26 mouse cellular contexts compared by ENCODE assay signal in the genomic region with DNA sequence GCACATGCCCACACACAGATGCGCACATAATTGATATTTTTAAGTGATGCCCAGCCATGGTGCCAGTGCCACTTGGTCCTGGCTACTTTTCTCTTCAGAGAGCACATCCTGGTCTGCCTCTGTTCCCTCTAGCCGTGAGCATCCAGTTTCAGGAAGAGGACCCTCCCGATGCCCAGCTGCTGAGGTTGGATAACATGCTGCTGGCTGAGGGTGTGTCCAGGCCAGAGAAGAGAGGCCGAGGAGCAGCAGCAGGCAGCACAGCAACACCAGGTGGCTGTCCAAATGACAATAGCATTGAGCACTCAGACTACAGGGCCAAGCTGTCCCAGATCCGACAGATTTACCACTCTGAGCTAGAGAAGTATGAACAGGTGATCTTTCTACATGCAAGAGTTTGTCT. TPM values are rescaled to one million over a fixed set of nuclear protein-coding genes. Genes with fewer than 3 reads are reported as not detected.
A peak's percentile ranks its signal among the peaks of the same experiment; 100 is the strongest.
DNase-seq lines count a peak whose midpoint lies in the region; ATAC-seq and TF ChIP-seq lines count a peak whose summit lies in the region.
"Had no signal": no experiment of that assay in that cellular context is flagged by ENCODE, and none has a peak within 500 bp of the region (broad histone marks: within the 10 kb centered on the region; RNA-seq: fewer than 3 reads in every experiment).

No protein-coding gene starts in this region.

- no peak overlapping the region for H3K9ac ChIP-seq in liver, embryonic 14.5 days (replicated peaks)
- H3K9ac ChIP-seq in liver, embryonic 11.5 days (ENCODE audit: low read depth, low read length): no peak overlapping the region
- no peak overlapping the region for H3K9ac ChIP-seq in midbrain, embryonic 16.5 days (ENCODE audit: low read depth, low read length)
- H3K9ac ChIP-seq: embryonic facial prominence, embryonic 12.5 days; embryonic facial prominence, embryonic 15.5 days; heart, embryonic 13.5 days; hindbrain, embryonic 12.5 days; hindbrain, embryonic 15.5 days had no signal

- no peak overlapping the region for H3K4me3 ChIP-seq in heart, embryonic 10.5 days
- no peak overlapping the region for H3K4me3 ChIP-seq in liver, embryonic 14.5 days (ENCODE audit: insufficient read depth in 1 of 2, low read depth in 2 of 2, low read length in 2 of 2)
- H3K4me3 ChIP-seq in liver, embryonic 11.5 days (ENCODE audit: low read depth, low read length): no peak overlapping the region
- no peak overlapping the region for H3K4me3 ChIP-seq in midbrain, embryonic 16.5 days (ENCODE audit: low read depth, low read length)
- H3K4me3 ChIP-seq: embryonic facial prominence, embryonic 12.5 days; embryonic facial prominence, embryonic 15.5 days; erythroblast, embryonic 14.5 days; forebrain, embryonic 10.5 days; heart, embryonic 13.5 days; hindbrain, embryonic 12.5 days; hindbrain, embryonic 15.5 days had no signal

- WGBS in heart, embryonic 10.5 days: 67% methylated on average over 5 of the region's 5 CpGs
- WGBS in liver, embryonic 14.5 days (ENCODE audit: insufficient replicate concordance): 43% methylated on average over 5 of the region's 5 CpGs
- whole genome bisulfite sequencing in liver, embryonic 11.5 days: 53% methylated on average over 5 of the region's 5 CpGs
- WGBS in midbrain, embryonic 16.5 days: 86% methylated on average over 5 of the region's 5 CpGs

- H3K27me3 ChIP-seq in heart, embryonic 10.5 days (ENCODE audit: insufficient read depth, poor library complexity, severe bottlenecking): peaks cover 6% of the 10 kb centered on the region; the same call in 1 of the 2 replicates
- H3K27me3 ChIP-seq in liver, embryonic 14.5 days (ENCODE audit: control insufficient read depth, insufficient read depth, low read length): no peaks in the 10 kb centered on the region
- no peaks in the 10 kb centered on the region for H3K27me3 ChIP-seq in liver, embryonic 11.5 days (replicated peaks; ENCODE audit: control insufficient read depth, insufficient read depth, low read length)
- no peaks in the 10 kb centered on the region for H3K27me3 ChIP-seq in midbrain, embryonic 16.5 days (ENCODE audit: control insufficient read depth, insufficient read depth, low read depth, low read length)
- H3K27me3 ChIP-seq: embryonic facial prominence, embryonic 12.5 days; embryonic facial prominence, embryonic 15.5 days; heart, embryonic 13.5 days; hindbrain, embryonic 12.5 days; hindbrain, embryonic 15.5 days had no signal

- TF ChIP-seq EP300 in liver, embryonic 14.5 days (IDR thresholded peaks at IDR 0.05; ENCODE audit: low read depth): no peak

- peak; percentile 73 for DNase-seq in heart, embryonic 10.5 days (ENCODE audit: low spot score)
- DNase-seq in heart, adult 8-10 months (ENCODE audit: low spot score): no peak
- DNase-seq in liver, embryonic 14.5 days (ENCODE audit: low read depth in 3 of 3, low spot score in 3 of 3): no peak
- no peak for DNase-seq in liver, embryonic 11.5 days (ENCODE audit: low spot score)
- DNase-seq: adrenal gland, adult 2 months; adrenal gland, postnatal 14 days; cerebellum, adult 11 months; cerebellum, adult 2 months; cerebellum, adult 9-11 months; gastrocnemius, postnatal 10 days; gastrocnemius, postnatal 36 days had no signal

- no peak overlapping the region for H3K4me2 ChIP-seq in liver, embryonic 14.5 days (ENCODE audit: low read depth)
- H3K4me2 ChIP-seq in liver, embryonic 11.5 days: no peak overlapping the region
- H3K4me2 ChIP-seq in midbrain, embryonic 16.5 days (ENCODE audit: low read length): no peak overlapping the region
- H3K4me2 ChIP-seq: embryonic facial prominence, embryonic 12.5 days; embryonic facial prominence, embryonic 15.5 days; heart, embryonic 13.5 days; hindbrain, embryonic 12.5 days; hindbrain, embryonic 15.5 days had no signal

- no peak overlapping the region for H3K27ac ChIP-seq in heart, embryonic 10.5 days
- H3K27ac ChIP-seq in liver, embryonic 14.5 days: no peak overlapping the region
- no peak overlapping the region for H3K27ac ChIP-seq in liver, embryonic 11.5 days (ENCODE audit: low read depth, low read length)
- H3K27ac ChIP-seq in midbrain, embryonic 16.5 days (ENCODE audit: low read length): no peak overlapping the region
- H3K27ac ChIP-seq: embryonic facial prominence, embryonic 12.5 days; embryonic facial prominence, embryonic 15.5 days; forebrain, embryonic 10.5 days; heart, embryonic 13.5 days; hindbrain, embryonic 12.5 days; hindbrain, embryonic 15.5 days had no signal

- H3K9me3 ChIP-seq in heart, embryonic 10.5 days: no peaks in the 10 kb centered on the region
- no peaks in the 10 kb centered on the region for H3K9me3 ChIP-seq in liver, embryonic 14.5 days (ENCODE audit: control insufficient read depth, low read length)
- no peaks in the 10 kb centered on the region for H3K9me3 ChIP-seq in liver, embryonic 11.5 days (ENCODE audit: control insufficient read depth, low read length)
- H3K9me3 ChIP-seq in midbrain, embryonic 16.5 days (replicated peaks; ENCODE audit: control insufficient read depth, low read length, poor library complexity, severe bottlenecking): no peaks in the 10 kb centered on the region
- H3K9me3 ChIP-seq: embryonic facial prominence, embryonic 12.5 days; embryonic facial prominence, embryonic 15.5 days; forebrain, embryonic 10.5 days; heart, embryonic 13.5 days; hindbrain, embryonic 12.5 days; hindbrain, embryonic 15.5 days had no signal

- H3K36me3 ChIP-seq in heart, embryonic 10.5 days: no peaks in the 10 kb centered on the region
- H3K36me3 ChIP-seq in liver, embryonic 14.5 days (replicated peaks; ENCODE audit: control insufficient read depth, insufficient read depth, low read depth): no peaks in the 10 kb centered on the region
- no peaks in the 10 kb centered on the region for H3K36me3 ChIP-seq in liver, embryonic 11.5 days (ENCODE audit: control insufficient read depth, insufficient read depth, low read length)
- peaks cover 6% of the 10 kb centered on the region for H3K36me3 ChIP-seq in midbrain, embryonic 16.5 days (ENCODE audit: control insufficient read depth, insufficient read depth, low read length)
- H3K36me3 ChIP-seq: embryonic facial prominence, embryonic 12.5 days; embryonic facial prominence, embryonic 15.5 days; heart, embryonic 13.5 days had no signal

- TF ChIP-seq CTCF in liver, embryonic 14.5 days (IDR thresholded peaks at IDR 0.05; ENCODE audit: low read depth): no peak

- peaks cover 9% of the 10 kb centered on the region for H3K4me1 ChIP-seq in heart, embryonic 10.5 days
- peaks cover 2 to 9% of the 10 kb centered on the region in 2 experiments; a peak in 2 of 4 replicates for H3K4me1 ChIP-seq in liver, embryonic 14.5 days (replicated peaks; ENCODE audit: control insufficient read depth in 2 of 2, insufficient read depth in 2 of 2, low read length in 1 of 2)
- H3K4me1 ChIP-seq in liver, embryonic 11.5 days (replicated peaks; ENCODE audit: control insufficient read depth, insufficient read depth, low read length): no peaks in the 10 kb centered on the region
- no peaks in the 10 kb centered on the region for H3K4me1 ChIP-seq in midbrain, embryonic 16.5 days (ENCODE audit: control insufficient read depth, insufficient read depth, low read length)
- H3K4me1 ChIP-seq: embryonic facial prominence, embryonic 12.5 days; embryonic facial prominence, embryonic 15.5 days; forebrain, embryonic 10.5 days; hindbrain, embryonic 12.5 days; hindbrain, embryonic 15.5 days had no signal

- ATAC-seq in liver, embryonic 14.5 days (ENCODE audit: insufficient read depth): peak; percentile 35; the same call in 1 of the 2 replicates
- no peak for ATAC-seq in liver, embryonic 11.5 days (replicated peaks; ENCODE audit: low FRiP score)
- ATAC-seq in erythroblast, adult 5-6 weeks (replicated peaks; ENCODE audit: low FRiP score, poor library complexity, severe bottlenecking): peak; percentile 65
- ATAC-seq in erythroid progenitor cell, adult 5-6 weeks (replicated peaks; ENCODE audit: low FRiP score, poor library complexity, severe bottlenecking): peak; percentile 80
- no peak for ATAC-seq in midbrain, embryonic 16.5 days
- ATAC-seq: CD4-positive, CD25-positive, alpha-beta regulatory T cell, adult 4 months; forebrain, embryonic 14.5 days had no signal

RNA-seq across cellular contexts. Expression of gene Cilp2, which starts 23.3 kb away (rescaled TPM):
- 0.48 and 0.63 TPM in 2 replicates for polyA plus RNA-seq in heart, embryonic 10.5 days (2016; fragmentation: Nextera tagmentation; extraction: Ambion mirVana)
- total RNA-seq in heart, adult 8-10 months (2022): 1 to 10 TPM; 1.3 to 3.1 (median 2.4) TPM
- polyA plus RNA-seq in liver, embryonic 14.5 days (2012; rRNA removed): 0.03 and 0.04 TPM in 2 replicates
- 0.03 TPM in 1 of 2 replicates, not detected in the other for polyA plus RNA-seq in liver, embryonic 14.5 days (2014; fragmentation: Nextera tagmentation; extraction: Ambion mirVana)
- polyA plus RNA-seq in liver, embryonic 11.5 days (2014; fragmentation: Nextera tagmentation; extraction: Ambion mirVana): 0.48 and 0.56 TPM in 2 replicates
- not detected in 2 replicates for total RNA-seq in erythroblast, adult 5-6 weeks (2015; ENCODE audit: low replicate concordance)
- not detected in 2 replicates for total RNA-seq in erythroblast, adult 5-6 weeks (2017; ENCODE audit: low replicate concordance)
- not detected in 2 replicates for total RNA-seq in erythroid progenitor cell, adult 5-6 weeks (2015; ENCODE audit: low replicate concordance)
- total RNA-seq in erythroid progenitor cell, adult 5-6 weeks (2017; ENCODE audit: low replicate concordance): not detected in 2 replicates
- 6.3 and 6.6 TPM in 2 replicates for polyA plus RNA-seq in midbrain, embryonic 16.5 days (2015; fragmentation: Nextera tagmentation; extraction: Ambion mirVana)
- total RNA-seq: common myeloid progenitor, adult 5-6 weeks; granulocyte monocyte progenitor cell, adult 5-6 weeks; hematopoietic stem cell, adult 5-6 weeks had no signal
- polyA plus RNA-seq: CD4-positive, CD25-positive, alpha-beta regulatory T cell, adult 4 months; erythroblast, embryonic 14.5 days had no signal

RNA-seq across cellular contexts. Expression of gene Pbx4, which starts 31.9 kb away (rescaled TPM):
- polyA plus RNA-seq in heart, embryonic 10.5 days (2016; fragmentation: Nextera tagmentation; extraction: Ambion mirVana): 5.6 and 6.3 TPM in 2 replicates
- under 1 TPM in 2 of 4 experiments, not detected in 2; 0.29 to 1.00 TPM for total RNA-seq in heart, adult 8-10 months (2022)
- polyA plus RNA-seq in liver, embryonic 14.5 days (2012; rRNA removed): 2.0 and 2.5 TPM in 2 replicates
- polyA plus RNA-seq in liver, embryonic 14.5 days (2014; fragmentation: Nextera tagmentation; extraction: Ambion mirVana): 1.7 and 3.7 TPM in 2 replicates
- 5.6 and 6.3 TPM in 2 replicates for polyA plus RNA-seq in liver, embryonic 11.5 days (2014; fragmentation: Nextera tagmentation; extraction: Ambion mirVana)
- total RNA-seq in erythroblast, adult 5-6 weeks (2015; ENCODE audit: low replicate concordance): 1.5 and 2.1 TPM in 2 replicates
- 2.8 TPM in 1 of 2 replicates, not detected in the other for total RNA-seq in erythroblast, adult 5-6 weeks (2017; ENCODE audit: low replicate concordance)
- total RNA-seq in erythroid progenitor cell, adult 5-6 weeks (2015; ENCODE audit: low replicate concordance): 4.2 TPM in 1 of 2 replicates, not detected in the other
- 2.1 and 8.2 TPM in 2 replicates for total RNA-seq in erythroid progenitor cell, adult 5-6 weeks (2017; ENCODE audit: low replicate concordance)
- 58.9 and 65.7 TPM in 2 replicates for polyA plus RNA-seq in midbrain, embryonic 16.5 days (2015; fragmentation: Nextera tagmentation; extraction: Ambion mirVana)
- total RNA-seq: gastrocnemius, postnatal 36 days had no signal

RNA-seq across cellular contexts. Expression of gene Tssk6, which starts 37.8 kb away (rescaled TPM):
- 2.7 and 2.9 TPM in 2 replicates for polyA plus RNA-seq in heart, embryonic 10.5 days (2016; fragmentation: Nextera tagmentation; extraction: Ambion mirVana)
- total RNA-seq in heart, adult 8-10 months (2022): under 1 TPM in 1 of 4 experiments, not detected in 3; 0.19 TPM
- 0.41 and 0.50 TPM in 2 replicates for polyA plus RNA-seq in liver, embryonic 14.5 days (2012; rRNA removed)
- polyA plus RNA-seq in liver, embryonic 14.5 days (2014; fragmentation: Nextera tagmentation; extraction: Ambion mirVana): 1.7 and 1.9 TPM in 2 replicates
- 4.5 and 5.2 TPM in 2 replicates for polyA plus RNA-seq in liver, embryonic 11.5 days (2014; fragmentation: Nextera tagmentation; extraction: Ambion mirVana)
- total RNA-seq in erythroblast, adult 5-6 weeks (2015; ENCODE audit: low replicate concordance): not detected in 2 replicates
- 0.28 and 0.94 TPM in 2 replicates for total RNA-seq in erythroblast, adult 5-6 weeks (2017; ENCODE audit: low replicate concordance)
- not detected in 2 replicates for total RNA-seq in erythroid progenitor cell, adult 5-6 weeks (2015; ENCODE audit: low replicate concordance)
- not detected in 2 replicates for total RNA-seq in erythroid progenitor cell, adult 5-6 weeks (2017; ENCODE audit: low replicate concordance)
- polyA plus RNA-seq in midbrain, embryonic 16.5 days (2015; fragmentation: Nextera tagmentation; extraction: Ambion mirVana): 3.0 and 3.5 TPM in 2 replicates
- total RNA-seq: common myeloid progenitor, adult 5-6 weeks; gastrocnemius, postnatal 36 days had no signal

RNA-seq across cellular contexts. Expression of gene Ndufa13, which starts 38.2 kb away (rescaled TPM):
- polyA plus RNA-seq in heart, embryonic 10.5 days (2016; fragmentation: Nextera tagmentation; extraction: Ambion mirVana): 217 and 256 TPM in 2 replicates
- total RNA-seq in heart, adult 8-10 months (2022): 100 to 1,000 TPM; 373 to 528 (median 455) TPM
- polyA plus RNA-seq in liver, embryonic 14.5 days (2012; rRNA removed): 26.2 and 44.8 TPM in 2 replicates
- polyA plus RNA-seq in liver, embryonic 14.5 days (2014; fragmentation: Nextera tagmentation; extraction: Ambion mirVana): 109 and 113 TPM in 2 replicates
- polyA plus RNA-seq in liver, embryonic 11.5 days (2014; fragmentation: Nextera tagmentation; extraction: Ambion mirVana): 145 and 159 TPM in 2 replicates
- 16.1 and 18.2 TPM in 2 replicates for total RNA-seq in erythroblast, adult 5-6 weeks (2015; ENCODE audit: low replicate concordance)
- total RNA-seq in erythroblast, adult 5-6 weeks (2017; ENCODE audit: low replicate concordance): 27.2 and 32.9 TPM in 2 replicates
- total RNA-seq in erythroid progenitor cell, adult 5-6 weeks (2015; ENCODE audit: low replicate concordance): 20.5 and 29.6 TPM in 2 replicates
- total RNA-seq in erythroid progenitor cell, adult 5-6 weeks (2017; ENCODE audit: low replicate concordance): 29.0 and 40.8 TPM in 2 replicates
- 172 TPM in 2 replicates for polyA plus RNA-seq in midbrain, embryonic 16.5 days (2015; fragmentation: Nextera tagmentation; extraction: Ambion mirVana)

RNA-seq across cellular contexts. Expression of gene Yjefn3, which starts 38.3 kb away (rescaled TPM):
- 6.7 and 8.7 TPM in 2 replicates for polyA plus RNA-seq in heart, embryonic 10.5 days (2016; fragmentation: Nextera tagmentation; extraction: Ambion mirVana)
- 10 to 100 TPM in 3 of 4 experiments, 1 to 10 TPM in 1; 9.5 to 16.7 (median 13.2) TPM for total RNA-seq in heart, adult 8-10 months (2022)
- 0.30 and 0.36 TPM in 2 replicates for polyA plus RNA-seq in liver, embryonic 14.5 days (2012; rRNA removed)
- 0.77 and 0.79 TPM in 2 replicates for polyA plus RNA-seq in liver, embryonic 14.5 days (2014; fragmentation: Nextera tagmentation; extraction: Ambion mirVana)
- polyA plus RNA-seq in liver, embryonic 11.5 days (2014; fragmentation: Nextera tagmentation; extraction: Ambion mirVana): 1.7 and 1.9 TPM in 2 replicates
- not detected in 2 replicates for total RNA-seq in erythroblast, adult 5-6 weeks (2015; ENCODE audit: low replicate concordance)
- not detected in 2 replicates for total RNA-seq in erythroblast, adult 5-6 weeks (2017; ENCODE audit: low replicate concordance)
- not detected in 2 replicates for total RNA-seq in erythroid progenitor cell, adult 5-6 weeks (2015; ENCODE audit: low replicate concordance)
- total RNA-seq in erythroid progenitor cell, adult 5-6 weeks (2017; ENCODE audit: low replicate concordance): not detected in 2 replicates
- 12.0 and 12.3 TPM in 2 replicates for polyA plus RNA-seq in midbrain, embryonic 16.5 days (2015; fragmentation: Nextera tagmentation; extraction: Ambion mirVana)
- total RNA-seq: common myeloid progenitor, adult 5-6 weeks; granulocyte monocyte progenitor cell, adult 5-6 weeks; hematopoietic stem cell, adult 5-6 weeks had no signal

Comparison
In these comparisons a context has a peak if more than half of its experiments do, and no peak if none do; other contexts are left out.
1. ATAC-seq: peak in liver, embryonic 14.5 days (single experiment), erythroblast, adult 5-6 weeks (single experiment) and erythroid progenitor cell, adult 5-6 weeks (single experiment); none in liver, embryonic 11.5 days (single experiment) and midbrain, embryonic 16.5 days (single experiment).